Mouse (Mus musculus) stomach, postnatal 0 days (tissue): ENCODE measurements around the gene Mylk4. TPM values are rescaled to one million over a fixed set of nuclear protein-coding genes. Genes with fewer than 3 reads are reported as not detected.

ENCODE experiments used
- ATAC-seq: fragments of 200-750 bp; cut with Nextera tagmentation; 2 replicates; pipeline ENCODE4 v1.8.0; 2017; ENCODE audit not compliant: low FRiP score, low TSS enrichment
- DNase-seq: peaks from one replicate; pipeline ENCODE4 v3.0.0-alpha.2; 2016; ENCODE audit warnings: low spot score
- H3K27ac ChIP-seq: fragments of 300-500 bp; sonication (generic); replicated peaks from 2 replicates; pipeline ENCODE4 v1.5.1; 2014; ENCODE audit warnings: mild to moderate bottlenecking, control low read depth
- H3K27me3 ChIP-seq: fragments of 300-500 bp; sonication (generic); 2 replicates; pipeline ENCODE4 v1.6.1; 2014; ENCODE audit warnings: low read length; ENCODE audit not compliant: control insufficient read depth, insufficient read depth
- H3K36me3 ChIP-seq: fragments of 300-500 bp; sonication (generic); 2 replicates; pipeline ENCODE4 v1.6.1; 2014; ENCODE audit warnings: low read length, mixed read lengths; ENCODE audit not compliant: control insufficient read depth, insufficient read depth
- H3K4me1 ChIP-seq: fragments of 300-500 bp; sonication (generic); replicated peaks from 2 replicates; pipeline ENCODE4 v1.6.1; 2014; ENCODE audit warnings: antibody characterized with exemption; ENCODE audit not compliant: control insufficient read depth, insufficient read depth
- H3K4me2 ChIP-seq: fragments of 300-500 bp; sonication (generic); replicated peaks from 2 replicates; pipeline ENCODE4 v1.6.1; 2014; ENCODE audit warnings: low read depth, mild to moderate bottlenecking, control low read depth, moderate library complexity
- H3K4me3 ChIP-seq: fragments of 300-500 bp; sonication (generic); 2 replicates; pipeline ENCODE4 v1.5.1; 2014; ENCODE audit warnings: low read depth, low read length, control low read depth
- H3K9ac ChIP-seq: fragments of 300-500 bp; sonication (generic); 2 replicates; pipeline ENCODE4 v1.6.1; 2014; ENCODE audit warnings: mild to moderate bottlenecking, low read length, control low read depth, mixed read lengths
- H3K9me3 ChIP-seq: fragments of 300-500 bp; sonication (generic); 2 replicates; pipeline ENCODE4 v1.6.1; 2016; ENCODE audit warnings: low read length; ENCODE audit not compliant: control insufficient read depth
- CTCF ChIP-seq: IDR thresholded peaks from 2 replicates; pipeline ENCODE4 v1.5.1; 2016; ENCODE audit warnings: antibody characterized with exemption, low read depth, mild to moderate bottlenecking, moderate library complexity
- EP300 ChIP-seq: optimal IDR thresholded peaks from 2 replicates; pipeline ENCODE3; 2016; ENCODE audit warnings: antibody characterized with exemption
- WGBS: fragments of 180-500 bp; shearing (Covaris S2); extraction: QIAGEN DNeasy Blood & Tissue Kit; methylation state at CpG from one replicate; pipeline ENCODE4 v1.1.7; 2014; 5-methylcytosine and 5-hydroxymethylcytosine counted together
- polyA plus RNA-seq: library from polyadenylated mRNA; unstranded; fragments of >200 nt; fragmentation: Nextera tagmentation; extraction: Ambion mirVana; gene quantifications from 2 replicates; pipeline ENCODE4 v1.2.1, GENCODE M21; 2015

The Mylk4 gene
- polyA plus RNA-seq, 1 experiment from 2014 or later, result 0.12 TPM

GRCm38 (mm10) chr13:32775889-32776288, 7.9 kb downstream of the Mylk4 start:
- ATAC-seq (no peak), DNase-seq (no peak)
- no peak for TF ChIP-seq CTCF
- no peak for TF ChIP-seq EP300
- 79% methylated on average over 9 of the region's 9 CpGs for WGBS
- Histone ChIP-seq H3K4me1 (no peaks in the 10 kb centered on the region), H3K36me3 (no peaks in the 10 kb centered on the region), H3K9ac (no peak overlapping the region), H3K9me3 (no peaks in the 10 kb centered on the region), H3K4me3 (no peak overlapping the region), H3K27me3 (no peaks in the 10 kb centered on the region), H3K4me2 (no peak overlapping the region), H3K27ac (no peak overlapping the region)

- H3K9me3 ChIP-seq, result no peaks in the 10 kb centered on the region
These were observed 13.8 kb downstream of the Mylk4 start for GRCm38 (mm10) chr13:32769960-32770359.

GRCm38 (mm10) chr13:32768104-32768503, 15.7 kb downstream of the Mylk4 start:
- no peaks in the 10 kb centered on the region for H3K4me1 ChIP-seq
- no peak for TF ChIP-seq EP300
- TF ChIP-seq CTCF, result peak; percentile 78
- H3K9ac ChIP-seq, result no peak overlapping the region
- ATAC-seq (no peak), DNase-seq (peak; percentile 22)
- H3K9me3 ChIP-seq, result no peaks in the 10 kb centered on the region
- H3K4me2 ChIP-seq, result no peak overlapping the region
- H3K27me3 ChIP-seq, result no peaks in the 10 kb centered on the region
- no peak overlapping the region for H3K4me3 ChIP-seq
- WGBS, result 15% methylated on average over 4 of the region's 4 CpGs
- H3K36me3 ChIP-seq, result no peaks in the 10 kb centered on the region
- H3K27ac ChIP-seq, result no peak overlapping the region

More at GRCm38 (mm10) chr13:32769960-32770359, 13.8 kb downstream of the Mylk4 start:
- no peak overlapping the region for H3K9ac ChIP-seq
- no peaks in the 10 kb centered on the region for H3K27me3 ChIP-seq
- H3K4me2 ChIP-seq, result no peak overlapping the region
- no peak overlapping the region for H3K4me3 ChIP-seq
- 15% methylated on average over 3 of the region's 3 CpGs for WGBS
- H3K27ac ChIP-seq, result no peak overlapping the region
- DNase-seq (no peak), ATAC-seq (no peak)
- no peak for TF ChIP-seq CTCF
- no peak for TF ChIP-seq EP300
- no peaks in the 10 kb centered on the region for H3K4me1 ChIP-seq
- no peaks in the 10 kb centered on the region for H3K36me3 ChIP-seq

- Histone ChIP-seq H3K9me3 (no peaks in the 10 kb centered on the region), H3K27ac (no peak overlapping the region), H3K27me3 (no peaks in the 10 kb centered on the region), H3K9ac (no peak overlapping the region), H3K4me2 (no peak overlapping the region), H3K36me3 (no peaks in the 10 kb centered on the region), H3K4me3 (no peak overlapping the region), H3K4me1 (no peaks in the 10 kb centered on the region)
- WGBS, result 35% methylated on average over 7 of the region's 7 CpGs
- TF ChIP-seq CTCF (no peak), EP300 (no peak)
- no peak for DNase-seq
- ATAC-seq, result no peak
These were observed 19.3 kb downstream of the Mylk4 start for GRCm38 (mm10) chr13:32764448-32764847.

- WGBS, result 73% methylated on average over 3 of the region's 3 CpGs
- no peak for ATAC-seq
- Histone ChIP-seq H3K4me3 (no peak overlapping the region), H3K9me3 (no peaks in the 10 kb centered on the region), H3K36me3 (no peaks in the 10 kb centered on the region), H3K27me3 (no peaks in the 10 kb centered on the region), H3K4me1 (no peaks in the 10 kb centered on the region), H3K27ac (no peak overlapping the region), H3K9ac (no peak overlapping the region), H3K4me2 (no peak overlapping the region)
- no peak for TF ChIP-seq CTCF
- TF ChIP-seq EP300, result no peak
- no peak for DNase-seq
These were observed 20.6 kb downstream of the Mylk4 start for GRCm38 (mm10) chr13:32763141-32763540.

- TF ChIP-seq EP300, result no peak
- TF ChIP-seq CTCF, result no peak
- no peak overlapping the region for H3K4me3 ChIP-seq
- no peak overlapping the region for H3K9ac ChIP-seq
- H3K4me1 ChIP-seq, result no peaks in the 10 kb centered on the region
- DNase-seq (no peak), ATAC-seq (no peak)
- no peaks in the 10 kb centered on the region for H3K36me3 ChIP-seq
- H3K27ac ChIP-seq, result no peak overlapping the region
- no peaks in the 10 kb centered on the region for H3K9me3 ChIP-seq
- WGBS, result 83% methylated on average over 2 of the region's 2 CpGs
- no peak overlapping the region for H3K4me2 ChIP-seq
- no peaks in the 10 kb centered on the region for H3K27me3 ChIP-seq
These were observed 23.0 kb downstream of the Mylk4 start for GRCm38 (mm10) chr13:32760795-32761194.

- no peaks in the 10 kb centered on the region for H3K36me3 ChIP-seq
- no peak overlapping the region for H3K4me3 ChIP-seq
- H3K4me2 ChIP-seq, result no peak overlapping the region
- no peaks in the 10 kb centered on the region for H3K4me1 ChIP-seq
- H3K27me3 ChIP-seq, result no peaks in the 10 kb centered on the region
- no peak for TF ChIP-seq EP300
- no peak overlapping the region for H3K9ac ChIP-seq
- 33% methylated on average over 4 of the region's 4 CpGs for WGBS
- no peaks in the 10 kb centered on the region for H3K9me3 ChIP-seq
- no peak for ATAC-seq
- no peak overlapping the region for H3K27ac ChIP-seq
- DNase-seq, result no peak
These were observed 24.7 kb downstream of the Mylk4 start for GRCm38 (mm10) chr13:32759036-32759435.
